Mouse (Mus musculus) erythroblast, embryonic 14.5 days (primary cell): ENCODE results near the gene H2al1b. TPM values are rescaled to one million over a fixed set of nuclear protein-coding genes. Genes with fewer than 3 reads are reported as not detected.
"Not testable (repeated sequence)": the region's sequence is repeated elsewhere in the genome, so short reads cannot be mapped to it uniquely, and the experiment has no call there.

Experiments
- H3K27me3 ChIP-seq: 2 replicates; pipeline ENCODE4 v1.6.1; 2012; ENCODE audit warnings: inconsistent platforms; ENCODE audit not compliant: control insufficient read depth
- H3K36me3 ChIP-seq: 2 replicates; pipeline ENCODE4 v1.6.1; 2012; ENCODE audit warnings: mild to moderate bottlenecking, inconsistent platforms; ENCODE audit not compliant: control insufficient read depth
- H3K4me1 ChIP-seq: 2 replicates; pipeline ENCODE4 v1.6.1; 2012; ENCODE audit warnings: inconsistent platforms; ENCODE audit not compliant: control insufficient read depth
- H3K4me3 ChIP-seq: replicated peaks from 2 replicates; pipeline ENCODE3; 2012; ENCODE audit warnings: moderate library complexity, mild to moderate bottlenecking, inconsistent platforms
- H3K9me3 ChIP-seq: 2 replicates; pipeline ENCODE4 v1.6.1; 2012; ENCODE audit warnings: low read length, inconsistent platforms, mixed read lengths; ENCODE audit not compliant: control insufficient read depth
- GATA1 ChIP-seq: IDR thresholded peaks from 2 replicates; pipeline ENCODE4 v1.6.1; 2012; ENCODE audit warnings: low read length, inconsistent platforms, mixed read lengths
- TAL1 ChIP-seq: IDR thresholded peaks from 3 replicates; pipeline ENCODE4 v1.6.1; 2012; ENCODE audit warnings: low read length, inconsistent platforms, mixed read lengths
- polyA plus RNA-seq: library from polyadenylated mRNA; stranded (reverse); fragments of >175 nt; gene quantifications from 2 replicates; pipeline ENCODE4 v1.2.3, GENCODE M21; 2012

The H2al1b gene
- not detected in 2 replicates for polyA plus RNA-seq

GRCm38 (mm10) chrX:11302132-11302531 lies at the start of gene H2al1b:
TSS of gene H2al1b (plus strand) at chrX:11302432.
- not testable (repeated sequence) for H3K9me3 ChIP-seq, H3K4me3 ChIP-seq, H3K36me3 ChIP-seq, H3K27me3 ChIP-seq, H3K4me1 ChIP-seq

DNA sequence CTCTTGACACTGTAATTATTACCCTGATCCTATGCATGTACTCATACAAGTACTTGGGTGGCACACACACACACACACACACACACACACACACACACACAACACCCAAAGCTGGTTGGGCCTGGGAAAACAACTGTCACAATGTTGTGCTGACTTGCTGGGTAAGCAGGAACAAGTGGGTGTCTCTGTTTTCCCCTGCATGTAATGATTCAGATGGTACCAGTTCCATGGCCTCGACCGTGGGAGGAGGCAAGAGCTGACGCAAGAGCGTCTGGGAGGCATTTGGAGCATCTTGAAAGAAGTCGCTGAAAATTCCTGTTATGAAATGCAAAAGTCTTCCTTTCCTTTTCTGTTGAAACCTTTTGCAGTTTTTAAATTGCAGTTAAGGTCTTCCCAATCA lies 48.2 kb upstream of the H2al1b start:
- no peaks in the 10 kb centered on the region for H3K9me3 ChIP-seq
- H3K4me1 ChIP-seq: no peaks in the 10 kb centered on the region
- H3K4me3 ChIP-seq: no peak overlapping the region
- no peaks in the 10 kb centered on the region for H3K27me3 ChIP-seq
- TF ChIP-seq GATA1 (no peak), TAL1 (no peak)
- H3K36me3 ChIP-seq: no peaks in the 10 kb centered on the region

DNA sequence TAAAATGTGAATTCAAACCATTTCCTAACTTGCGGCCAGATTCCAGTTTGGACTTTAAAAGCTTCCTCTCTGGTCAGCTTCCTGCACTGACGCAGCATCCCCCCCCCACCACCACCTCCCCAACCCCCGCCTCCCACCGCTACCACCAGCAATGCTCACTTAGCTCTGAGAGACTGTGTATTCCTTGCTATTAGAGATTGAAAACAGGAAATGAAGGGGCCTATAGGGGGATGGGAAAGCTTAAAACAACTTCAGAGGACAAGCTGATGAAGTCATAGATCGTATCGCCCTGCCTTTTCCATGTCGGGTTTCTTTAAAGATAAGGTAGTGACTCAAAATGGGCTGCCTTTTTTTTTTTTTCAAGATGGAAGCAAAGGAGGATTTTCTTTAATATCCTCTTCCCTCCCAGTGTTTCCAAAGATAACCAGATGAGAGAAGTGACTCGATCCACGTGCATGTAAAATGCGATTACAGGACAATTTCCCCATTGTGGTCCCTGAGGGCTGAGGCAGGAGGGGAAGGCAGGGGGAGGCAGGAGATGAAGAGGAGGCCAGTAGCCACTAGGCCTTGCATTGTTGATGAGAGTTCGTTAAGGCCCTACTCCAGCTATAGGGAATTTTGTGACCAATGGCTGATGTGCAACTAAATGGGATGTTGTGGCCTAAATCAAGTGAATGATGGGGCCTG lies 47.6 kb upstream of the H2al1b start:
- no peaks in the 10 kb centered on the region for H3K36me3 ChIP-seq

DNA sequence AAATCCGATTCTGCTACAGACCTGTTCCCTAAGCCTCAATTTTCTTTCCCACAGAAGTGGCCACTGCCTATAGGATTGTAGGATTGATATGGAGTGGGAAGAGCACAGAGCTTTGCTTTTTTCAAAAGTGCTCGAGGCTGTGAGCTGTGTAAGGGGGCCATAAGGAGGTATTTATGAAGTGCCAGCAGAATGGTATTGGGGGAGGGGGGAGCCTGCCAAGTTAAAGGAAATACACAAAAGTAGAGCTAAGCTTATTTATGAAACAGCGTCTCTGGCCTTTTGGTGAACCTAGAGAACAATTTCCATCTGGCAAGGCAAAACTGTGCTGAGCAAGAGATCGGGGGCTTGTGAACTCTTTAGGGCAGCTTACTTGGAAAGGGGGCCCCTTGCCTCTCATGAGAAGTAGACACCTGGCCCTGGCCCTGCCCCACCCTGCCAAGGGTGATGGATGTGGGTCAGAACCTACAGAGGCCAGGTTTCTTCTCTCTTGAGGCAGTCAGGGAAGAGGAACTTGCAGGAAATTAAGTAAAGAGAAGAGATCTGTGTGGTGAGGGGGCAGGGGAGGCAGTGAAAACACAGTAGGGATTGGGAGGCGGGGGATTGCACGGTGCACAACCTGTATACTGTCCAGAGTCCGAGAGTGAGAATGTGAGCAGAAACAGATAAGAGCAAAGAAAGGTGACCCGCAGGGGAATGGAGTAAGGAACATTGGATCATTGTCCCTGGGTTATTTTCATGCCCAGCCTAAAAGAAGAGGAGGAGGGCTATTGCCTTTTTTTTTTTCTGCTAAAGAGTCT lies 46.5 kb upstream of the H2al1b start:
- TF ChIP-seq GATA1 (no peak), TAL1 (no peak)
- no peaks in the 10 kb centered on the region for H3K36me3 ChIP-seq
- no peak overlapping the region for H3K4me3 ChIP-seq

More for the DNA sequence above, 47.6 kb upstream of the H2al1b start:
- no peak for TF ChIP-seq GATA1
- no peak for TF ChIP-seq TAL1
- H3K4me3 ChIP-seq: no peak overlapping the region
- H3K27me3 ChIP-seq: no peaks in the 10 kb centered on the region
- no peaks in the 10 kb centered on the region for H3K4me1 ChIP-seq
- H3K9me3 ChIP-seq: no peaks in the 10 kb centered on the region

DNA sequence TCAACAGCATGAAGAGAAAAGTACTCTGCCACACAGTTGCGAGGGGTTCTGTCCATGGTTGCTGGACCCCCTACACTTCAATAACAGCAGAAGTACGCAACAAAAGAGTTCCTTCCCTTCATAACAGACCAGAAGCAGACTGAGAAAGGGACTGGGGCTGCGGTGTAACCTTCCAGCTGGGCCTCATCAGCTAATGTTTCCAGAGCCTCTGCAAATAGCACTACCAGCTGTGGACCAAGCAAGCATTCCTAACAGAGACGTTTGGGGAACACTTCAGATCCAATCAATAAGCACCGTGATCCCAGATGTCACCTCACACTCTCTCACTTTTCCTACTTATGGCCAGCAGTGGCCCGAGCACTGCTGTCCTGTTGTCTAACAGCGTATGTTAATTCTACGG lies 37.3 kb upstream of the H2al1b start:
- Histone ChIP-seq H3K4me1 (no peaks in the 10 kb centered on the region), H3K4me3 (no peak overlapping the region), H3K27me3 (no peaks in the 10 kb centered on the region), H3K36me3 (no peaks in the 10 kb centered on the region), H3K9me3 (no peaks in the 10 kb centered on the region)
- TF ChIP-seq GATA1 (no peak), TAL1 (no peak)

More for the DNA sequence above, 46.5 kb upstream of the H2al1b start:
- Histone ChIP-seq H3K9me3 (no peaks in the 10 kb centered on the region), H3K27me3 (no peaks in the 10 kb centered on the region), H3K4me1 (no peaks in the 10 kb centered on the region)

- Histone ChIP-seq H3K36me3 (no peaks in the 10 kb centered on the region), H3K4me3 (no peak overlapping the region), H3K27me3 (no peaks in the 10 kb centered on the region), H3K9me3 (no peaks in the 10 kb centered on the region), H3K4me1 (no peaks in the 10 kb centered on the region)
- TF ChIP-seq TAL1 (no peak), GATA1 (no peak)
Observed at GRCm38 (mm10) chrX:11267791-11268190, 34.4 kb upstream of the H2al1b start.

DNA sequence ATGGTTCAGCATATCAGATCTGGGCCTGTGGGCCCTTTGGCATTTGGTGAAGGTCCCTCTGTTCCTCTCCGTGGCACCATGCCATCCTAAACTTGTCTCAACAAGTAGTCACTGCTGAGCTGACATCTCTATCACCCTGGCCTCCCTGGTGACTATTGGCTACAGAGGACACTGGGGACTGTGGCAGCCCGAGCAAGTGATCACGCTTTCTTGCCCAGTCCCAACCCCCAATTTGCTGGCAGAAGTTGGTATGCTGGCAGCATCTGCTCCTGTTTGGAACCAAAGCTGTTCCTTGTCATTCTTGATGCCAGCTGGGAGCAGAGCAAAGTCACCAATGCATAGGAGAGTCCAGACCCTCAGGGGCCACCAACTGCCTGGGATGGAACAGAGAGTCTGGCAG lies 33.2 kb upstream of the H2al1b start:
- Histone ChIP-seq H3K9me3 (no peaks in the 10 kb centered on the region), H3K36me3 (no peaks in the 10 kb centered on the region), H3K4me1 (no peaks in the 10 kb centered on the region), H3K27me3 (no peaks in the 10 kb centered on the region), H3K4me3 (no peak overlapping the region)
- TF ChIP-seq TAL1 (no peak), GATA1 (no peak)

GRCm38 (mm10) chrX:11273190-11273589 lies 29.0 kb upstream of the H2al1b start:
- no peak for TF ChIP-seq TAL1
- TF ChIP-seq GATA1: no peak
- H3K36me3 ChIP-seq: no peaks in the 10 kb centered on the region
- no peak overlapping the region for H3K4me3 ChIP-seq
- H3K4me1 ChIP-seq: no peaks in the 10 kb centered on the region
- H3K9me3 ChIP-seq: no peaks in the 10 kb centered on the region
- no peaks in the 10 kb centered on the region for H3K27me3 ChIP-seq

- H3K9me3 ChIP-seq: no peaks in the 10 kb centered on the region
- H3K4me3 ChIP-seq: no peak overlapping the region
- no peaks in the 10 kb centered on the region for H3K36me3 ChIP-seq
- H3K27me3 ChIP-seq: no peaks in the 10 kb centered on the region
- TF ChIP-seq GATA1 (no peak), TAL1 (no peak)
- H3K4me1 ChIP-seq: no peaks in the 10 kb centered on the region
Observed at GRCm38 (mm10) chrX:11277083-11277482, 25.1 kb upstream of the H2al1b start.

DNA sequence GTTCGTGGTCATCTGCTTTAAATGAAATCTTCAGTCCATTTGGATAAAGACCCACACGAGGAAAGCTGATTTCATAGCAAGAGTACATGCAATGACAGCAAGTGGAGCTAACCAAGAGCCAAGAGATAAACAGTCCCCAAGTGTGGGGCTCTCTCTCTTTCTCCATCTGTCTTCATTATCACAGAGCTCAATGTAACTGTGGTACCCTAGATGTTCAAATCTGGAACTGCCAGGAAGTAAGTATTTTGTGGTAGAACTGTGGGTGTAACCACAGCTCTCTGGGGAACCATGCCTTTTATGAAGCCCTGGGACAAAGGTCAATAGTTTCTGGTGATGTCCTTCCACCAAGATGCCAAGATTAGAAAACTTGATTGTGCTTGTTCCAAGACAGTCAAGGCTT lies 21.5 kb upstream of the H2al1b start:
- no peaks in the 10 kb centered on the region for H3K27me3 ChIP-seq
- no peaks in the 10 kb centered on the region for H3K36me3 ChIP-seq
- H3K9me3 ChIP-seq: no peaks in the 10 kb centered on the region
- H3K4me1 ChIP-seq: no peaks in the 10 kb centered on the region
- H3K4me3 ChIP-seq: no peak overlapping the region
- TF ChIP-seq GATA1 (no peak), TAL1 (no peak)
